Mouse (Mus musculus) left cerebral cortex, postnatal 14 days (tissue): ENCODE data around the gene Cux2. TPM values are rescaled to one million over a fixed set of nuclear protein-coding genes. Genes with fewer than 3 reads are reported as not detected.

Experiments used
- DNase-seq, 2 experiments: peaks; one replicate each; pipeline ENCODE4 v3.0.0; 2021 to 2022; ENCODE audit warnings: low spot score in 2 of 2, mixed read lengths in 1 of 2
- intact Hi-C: fragments of 180-260 bp; cut with DNase I; formaldehyde crosslinking; loops from one replicate; pipeline ENCODE4 v1.15.1; 2025
- total RNA-seq, 2 experiments: library from RNA; stranded (reverse); gene quantifications; 2 replicates each; pipeline ENCODE4 v1.2.3; 2021

The Cux2 gene
- total RNA-seq, 2 experiments from 2014 or later = 204 to 256 TPM

DNA sequence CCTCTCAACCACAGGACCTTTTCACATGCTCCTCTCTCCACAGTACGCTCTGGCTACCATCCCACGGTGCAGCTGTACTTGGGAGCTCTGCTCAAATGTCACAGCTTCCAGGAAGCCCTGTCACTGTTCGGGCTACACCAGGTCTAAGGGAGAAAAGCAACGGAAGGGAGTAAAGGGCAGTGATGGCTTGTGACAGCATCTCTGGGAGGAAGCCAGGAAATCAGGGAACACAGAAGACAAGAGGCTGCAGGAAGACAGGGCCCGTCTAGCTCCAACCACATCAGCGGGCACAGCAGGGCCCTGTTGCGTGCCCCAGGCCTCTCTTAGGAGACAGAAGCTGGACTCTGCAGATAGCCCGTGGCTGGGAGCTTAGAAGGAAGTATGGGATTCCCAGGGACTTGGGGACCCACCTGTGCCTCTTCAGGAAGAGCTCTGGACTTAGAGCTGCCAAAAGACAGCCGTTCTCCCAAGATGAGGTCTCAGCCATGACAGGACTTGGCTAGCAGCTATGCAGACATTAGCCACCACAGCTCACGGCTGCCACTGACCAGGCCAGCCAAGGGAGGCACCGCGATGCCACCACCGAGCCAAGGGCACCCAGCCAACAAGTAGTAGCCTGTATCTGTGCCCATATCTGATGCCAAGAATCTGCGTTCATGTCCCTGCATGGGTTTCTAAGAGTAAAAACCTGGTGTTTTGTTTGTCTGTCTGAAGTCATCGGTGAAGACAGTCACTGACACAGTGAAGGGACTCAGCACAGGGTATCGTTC, 105.7 kb downstream of the Cux2 start:
- intact Hi-C loops = no loop called here
- no peak for DNase-seq

DNA sequence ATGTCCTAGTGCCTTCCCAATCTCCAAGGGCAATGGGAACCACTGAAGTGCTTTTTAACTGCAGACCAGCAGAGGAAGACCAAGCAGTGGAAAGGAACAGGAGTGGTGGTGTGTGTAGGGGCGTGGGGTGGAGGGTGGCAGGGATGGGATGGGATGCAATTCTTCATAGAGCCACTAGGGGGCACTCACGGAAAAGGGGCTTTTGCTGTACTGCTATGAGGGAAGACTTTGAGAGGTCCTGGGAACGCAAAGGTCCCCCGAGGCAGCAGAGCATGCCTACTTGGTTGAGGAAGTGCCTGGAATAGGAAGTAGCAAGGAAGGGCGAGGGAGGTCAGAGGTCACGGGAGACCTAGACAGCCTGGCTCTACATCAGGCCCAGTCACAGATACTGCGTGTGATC, 106.4 kb downstream of the Cux2 start:
- intact Hi-C loops = no loop called here
- DNase-seq = no peak

- no peak for DNase-seq
- intact Hi-C loops = no loop called here
These were observed 111.6 kb downstream of the Cux2 start for GRCm38 (mm10) chr5:121938065-121938849.

DNA sequence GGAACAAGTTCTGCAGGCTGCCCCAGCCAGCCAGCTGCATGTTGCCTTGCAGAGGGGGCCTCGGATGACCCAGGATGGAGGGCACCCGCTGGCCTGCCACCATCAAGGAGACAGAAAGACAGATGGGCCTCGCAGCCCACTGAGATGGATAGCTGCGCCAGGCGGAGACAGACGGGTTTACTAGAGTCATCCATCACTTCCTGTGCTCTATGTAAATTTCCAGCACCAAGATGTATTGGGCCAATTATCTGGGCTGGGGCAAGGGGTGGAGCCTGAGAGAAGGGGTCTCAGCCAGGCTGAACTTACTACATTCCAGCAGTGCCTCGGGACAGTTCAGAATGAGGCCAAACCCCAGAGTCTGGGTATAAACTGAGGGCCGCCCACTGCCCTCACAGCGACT, 119.6 kb downstream of the Cux2 start:
- DNase-seq = no peak
- intact Hi-C loops = no loop called here

DNA sequence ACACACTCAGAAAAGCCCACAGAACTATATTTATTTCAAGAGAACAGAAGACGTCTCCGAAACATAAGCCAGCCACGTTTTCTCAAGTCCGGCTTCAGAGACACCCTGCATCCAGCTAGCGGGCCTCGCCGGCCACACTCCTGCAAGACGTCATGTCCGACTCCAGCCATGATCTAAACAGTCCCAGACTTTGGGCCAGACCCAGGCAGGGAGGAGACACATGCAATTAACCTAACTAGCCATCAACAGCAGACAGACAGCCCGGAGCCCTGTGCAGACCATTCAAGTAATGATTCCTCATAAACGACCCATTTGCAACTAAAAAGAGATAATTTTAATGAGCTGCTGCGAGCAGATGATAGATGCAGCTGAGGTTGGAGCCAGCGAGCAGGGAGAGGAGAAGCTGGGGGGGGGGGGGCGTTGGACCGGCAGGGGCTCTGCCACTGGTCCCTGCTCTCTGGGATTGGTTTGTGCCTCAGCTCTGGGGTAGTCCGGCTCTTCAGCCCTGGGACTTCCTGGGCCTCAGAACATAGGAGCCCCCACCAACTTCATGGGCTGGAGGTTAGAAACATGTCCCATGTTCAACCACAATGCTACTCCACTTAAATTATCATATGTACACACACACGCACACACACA, 121.4 kb downstream of the Cux2 start:
- intact Hi-C loops = no loop called here
- peak in 1 of 2 experiments; percentile 48 for DNase-seq

DNA sequence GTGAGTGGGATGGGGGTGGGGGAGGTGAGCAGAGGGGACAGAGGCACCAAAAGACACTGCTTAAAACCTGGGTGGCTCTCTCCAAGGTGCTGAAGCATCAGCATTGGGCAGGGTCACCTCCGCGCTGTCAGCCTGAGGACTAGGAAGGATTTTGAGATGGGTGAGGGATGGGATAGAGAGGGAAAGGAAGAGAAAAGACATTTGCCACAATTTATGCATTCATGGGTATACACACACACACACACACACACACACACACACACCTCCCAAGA, 123.4 kb downstream of the Cux2 start:
- intact Hi-C loops = no loop called here
- no peak for DNase-seq

DNA sequence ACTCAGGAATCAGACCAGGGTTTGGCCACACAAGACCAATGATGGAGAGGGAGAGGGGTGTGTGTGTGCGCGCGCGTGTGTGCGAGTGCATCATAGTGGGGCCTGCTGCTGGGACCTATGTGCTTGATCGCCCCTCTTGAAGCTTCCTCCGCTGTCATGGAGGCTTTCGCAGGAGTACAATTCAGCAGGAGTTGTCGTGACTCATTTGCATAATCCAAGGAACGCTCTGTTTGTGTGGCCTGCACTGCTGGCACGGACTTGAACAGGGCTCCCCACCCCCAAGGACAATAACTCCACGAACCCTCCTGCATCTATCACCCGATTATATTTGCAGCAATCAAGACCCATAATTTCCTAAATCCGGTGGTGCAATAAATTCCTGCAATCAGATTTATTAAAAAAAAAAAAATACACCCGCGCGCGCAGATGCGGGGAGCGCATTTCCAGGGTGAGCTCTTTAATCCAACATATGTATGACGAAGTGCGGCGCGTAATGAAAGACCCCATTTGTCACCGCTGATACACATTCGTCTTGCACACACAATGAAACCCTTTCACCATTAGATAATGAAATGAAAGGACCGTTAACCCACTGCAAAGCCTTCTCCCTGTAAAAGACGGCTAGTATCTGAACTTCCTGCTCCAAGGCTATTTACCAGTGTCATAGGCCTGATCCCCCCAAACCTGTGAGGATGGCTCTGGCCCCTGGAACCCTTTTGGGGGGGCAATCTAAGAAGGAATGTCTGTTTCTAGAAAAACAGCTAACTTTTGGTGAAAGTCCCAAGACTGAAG, 124.0 kb downstream of the Cux2 start:
- peak in 1 of 2 experiments; percentile 51 for DNase-seq
- intact Hi-C loops = no loop called here

- intact Hi-C loops = no loop called here
- DNase-seq = peak; percentile 56 to 71
These were observed 124.6 kb downstream of the Cux2 start for GRCm38 (mm10) chr5:121925291-121925690.

DNA sequence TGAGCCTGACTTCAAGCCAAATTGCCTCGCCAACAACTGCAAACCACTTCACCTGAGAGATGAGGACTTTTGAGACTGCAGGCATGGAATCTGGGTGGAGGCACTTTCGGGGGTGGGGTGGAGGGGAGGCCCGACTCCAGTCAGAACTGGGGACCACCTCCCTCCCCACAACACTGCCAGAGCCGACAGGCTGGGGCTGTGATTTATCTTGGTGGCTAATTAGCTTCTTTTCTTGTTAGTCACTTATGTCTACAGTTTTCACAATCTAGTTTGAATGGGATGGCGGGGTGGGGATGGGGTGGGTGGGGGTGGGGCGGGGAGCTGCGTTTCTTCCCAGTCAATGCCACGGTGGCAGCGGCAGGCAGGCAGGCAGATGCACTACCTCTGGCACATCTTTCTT, 125.5 kb downstream of the Cux2 start:
- DNase-seq = no peak
- intact Hi-C loops = no loop called here

- DNase-seq = peak in 1 of 2 experiments; percentile 44
- intact Hi-C loops = no loop called here
These were observed 126.7 kb downstream of the Cux2 start for GRCm38 (mm10) chr5:121922942-121923826.

- intact Hi-C loops = no loop called here
- no peak for DNase-seq
These were observed 130.7 kb downstream of the Cux2 start for GRCm38 (mm10) chr5:121919216-121919615.

DNA sequence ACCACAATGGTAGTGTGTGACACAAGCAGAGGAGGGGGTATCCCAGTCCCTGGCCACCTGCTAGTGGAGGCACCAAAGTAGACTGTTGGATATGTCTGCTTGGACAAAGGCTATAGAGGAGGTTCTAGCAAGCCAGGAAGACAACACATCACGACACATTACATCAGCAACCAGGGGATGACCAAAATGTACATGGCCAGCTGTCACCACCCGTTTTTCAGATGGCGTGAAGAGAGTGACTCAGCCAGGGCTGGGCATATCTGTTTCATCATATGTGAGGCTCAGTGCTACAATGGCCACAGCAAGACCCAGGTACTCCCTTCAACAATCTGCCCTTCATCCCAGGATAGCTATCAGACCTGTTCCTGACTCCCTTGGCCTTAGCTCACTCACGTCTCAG, 133.1 kb downstream of the Cux2 start:
- peak in 1 of 2 experiments; percentile 40 for DNase-seq
- intact Hi-C loops = no loop called here

GRCm38 (mm10) chr5:121913999-121914398, 135.9 kb downstream of the Cux2 start:
- DNase-seq = no peak
- intact Hi-C loops = no loop called here

- DNase-seq = no peak
- intact Hi-C loops = no loop called here
These were observed 140.5 kb downstream of the Cux2 start for GRCm38 (mm10) chr5:121909226-121909985.

DNA sequence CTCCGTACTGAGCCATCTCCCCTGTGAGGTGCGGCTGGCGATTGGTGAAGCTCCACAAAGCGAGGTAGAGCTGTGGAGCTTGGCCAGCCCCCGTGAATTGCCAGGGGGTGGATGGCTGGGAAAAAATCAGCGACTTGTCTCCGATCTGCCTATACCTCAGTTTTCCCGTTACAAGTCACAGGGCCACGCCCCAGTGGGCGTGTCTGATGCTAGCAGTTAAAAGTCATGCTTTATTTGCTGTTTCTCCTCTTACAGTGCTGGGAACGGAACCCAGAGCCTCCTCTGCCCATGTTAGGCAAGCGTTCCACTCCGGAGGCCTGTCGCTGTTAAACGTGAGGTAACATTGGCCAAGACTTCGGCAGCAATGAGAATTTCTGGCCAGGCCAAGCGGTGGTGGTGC, 144.2 kb downstream of the Cux2 start:
- intact Hi-C loops = no loop called here

DNA sequence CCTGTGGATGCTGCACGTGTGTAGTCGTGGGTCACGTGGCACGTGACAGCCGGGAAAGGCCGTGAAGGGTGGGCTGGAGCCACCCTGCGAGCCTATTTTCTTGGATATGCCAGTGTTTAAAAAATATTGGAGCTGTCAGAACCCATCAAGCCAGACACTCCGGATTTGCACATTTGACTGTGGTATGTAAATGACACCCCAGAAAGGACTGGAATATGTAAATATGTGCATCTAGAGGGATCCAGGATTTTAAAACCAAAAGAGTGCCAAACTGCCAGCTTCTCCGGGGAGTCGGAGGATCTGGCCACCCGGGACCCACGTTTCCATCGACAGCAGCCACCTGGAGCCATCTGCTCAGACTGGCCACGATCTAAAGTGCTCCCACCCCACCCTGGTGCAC, 145.1 kb downstream of the Cux2 start:
- DNase-seq = no peak
- intact Hi-C loops = no loop called here

More for the DNA sequence above, 144.2 kb downstream of the Cux2 start:
- no peak for DNase-seq

DNA sequence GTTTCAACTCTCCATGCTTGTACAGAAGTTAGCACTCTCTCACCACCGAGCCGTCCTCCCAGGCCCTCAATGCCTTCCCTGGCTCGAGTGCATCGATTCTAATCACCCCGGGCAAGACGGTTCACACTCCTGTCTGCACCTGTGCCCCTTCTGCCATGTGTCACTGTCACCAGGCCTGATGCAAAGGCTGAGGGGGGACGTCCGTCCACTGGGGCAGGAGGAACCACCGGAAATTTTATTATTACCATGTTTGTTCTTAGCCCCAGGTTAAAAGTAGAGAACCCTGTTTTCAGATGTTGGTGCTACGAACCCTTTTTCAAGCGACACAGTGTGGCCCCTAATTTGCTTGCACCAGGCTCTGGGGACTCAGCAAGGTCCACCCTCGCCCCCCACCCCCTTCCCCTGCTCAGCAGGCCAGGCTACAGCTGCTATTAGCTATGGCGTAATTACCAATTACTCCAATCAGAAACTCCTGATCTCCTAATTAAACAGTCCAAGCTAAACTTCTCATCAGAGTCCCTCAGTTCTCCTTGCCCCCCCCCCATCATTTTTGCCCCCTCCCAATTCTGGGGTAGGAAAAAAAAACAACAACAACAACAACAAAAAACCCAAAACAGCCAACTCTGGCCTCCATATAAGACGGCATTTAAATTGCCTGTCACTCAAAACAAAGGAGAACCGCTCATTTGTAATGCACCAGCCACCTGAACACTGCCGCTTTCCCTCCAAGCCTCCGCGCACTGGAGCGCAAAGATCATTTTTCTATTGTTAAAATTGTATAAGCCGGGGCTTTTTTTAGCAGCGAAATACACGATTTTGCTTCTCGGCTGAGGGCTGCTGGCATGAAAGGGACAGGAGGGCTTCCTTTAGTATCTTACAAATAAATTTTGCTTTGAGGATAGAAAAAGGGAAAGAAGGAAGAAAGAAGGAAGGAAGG, 146.8 kb downstream of the Cux2 start:
- DNase-seq = no peak
- intact Hi-C loops = no loop called here
